Mouse (Mus musculus): ENCODE measurements around the gene Efcab3. TPM values are rescaled to one million over a fixed set of nuclear protein-coding genes. Genes with fewer than 3 reads are reported as not detected.

The Efcab3 gene
- total RNA-seq (2023) = not detected

GRCm38 (mm10) chr11:105063292-105063691 lies at the start of gene Efcab3:
Gene Efcab3 (plus strand): TSS chr11:105063592.

DNA sequence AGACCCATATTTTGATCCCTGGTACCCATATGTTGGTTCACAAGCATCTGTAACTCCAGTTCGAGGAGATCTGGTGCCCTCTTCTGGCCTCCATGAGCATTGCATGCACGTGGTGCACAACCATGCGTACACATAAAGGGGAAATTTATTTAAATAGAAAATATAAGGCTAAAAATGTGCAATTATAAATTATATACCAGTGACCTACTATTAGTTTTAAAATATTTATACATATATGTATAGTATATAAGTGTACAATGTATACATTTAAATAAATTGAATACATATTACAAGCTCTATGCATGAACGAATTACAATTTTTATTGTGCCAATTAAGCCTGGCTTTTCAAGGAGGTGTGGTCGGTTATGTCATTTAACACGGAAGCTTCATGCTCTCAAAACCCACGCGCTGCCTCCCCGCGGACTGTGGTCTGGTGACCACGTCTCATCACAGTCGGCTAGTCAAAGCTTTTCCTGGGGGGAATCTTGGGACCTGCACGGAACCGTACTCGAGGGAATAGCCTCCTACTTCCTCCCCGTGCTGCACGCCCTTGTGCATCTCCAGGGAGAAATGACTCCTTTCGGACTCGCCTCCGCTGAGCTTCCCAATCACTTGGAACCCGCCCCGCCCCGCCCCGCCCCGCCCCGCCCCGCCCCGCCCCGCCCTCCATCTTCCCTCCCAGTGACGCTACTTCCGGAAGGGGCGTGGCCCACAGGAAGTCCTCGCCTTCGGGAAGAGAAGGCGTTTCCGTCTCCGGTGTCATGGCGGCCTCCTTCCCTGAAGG lies 62.5 kb downstream of the Efcab3 start, which contains the start of gene Mettl2:
Mettl2 (plus strand) TSS at position 691 of the 785 bp plus-strand sequence.

GRCm38 (mm10) chr11:105146593-105146992 lies 83.2 kb downstream of the Efcab3 start, which contains the start of gene Gm10842:
Gene Gm10842 (plus strand): TSS chr11:105146893.

Other genes starting within 250 kb of the Efcab3 start
- 10 to 100 TPM; 31.3 to 33.7 TPM for gene Mettl2, start 62.8 kb downstream of the Efcab3 start, total RNA-seq (2023)
- gene Gm10842, start 83.3 kb downstream of the Efcab3 start, total RNA-seq (2023) = not detected
- 10 to 100 TPM; 74.6 to 79.6 TPM for gene Tlk2, start 115.2 kb downstream of the Efcab3 start, total RNA-seq (2023)
- gene Mrc2, start 229.1 kb downstream of the Efcab3 start, total RNA-seq (2023) = not detected